Mouse (Mus musculus) G1E (cell line): Measurements from ENCODE around the gene Mmp24.

Source experiments
- CTCF ChIP-seq: IDR thresholded peaks from 2 replicates; pipeline ENCODE4 v1.5.1; 2012; ENCODE audit warnings: low read depth, low read length, inconsistent platforms, mixed read lengths
- GATA1 ChIP-seq: IDR thresholded peaks from 2 replicates; pipeline ENCODE4 v1.6.1; 2012; ENCODE audit warnings: borderline replicate concordance, low read length, inconsistent platforms, mixed read lengths
- GATA2 ChIP-seq: IDR thresholded peaks from 2 replicates; pipeline ENCODE4 v1.6.1; 2012; ENCODE audit warnings: low read depth, low read length, inconsistent platforms, borderline replicate concordance
- POLR2AphosphoS5 ChIP-seq: IDR thresholded peaks from 2 replicates; pipeline ENCODE4 v1.6.1; 2012; ENCODE audit warnings: low read depth, low read length, inconsistent platforms; ENCODE audit not compliant: insufficient replicate concordance
- TAL1 ChIP-seq: conservative IDR thresholded peaks from 2 replicates; pipeline ENCODE4 v1.6.1; 2012; ENCODE audit warnings: low read depth, low read length, inconsistent platforms, mixed read lengths

DNA sequence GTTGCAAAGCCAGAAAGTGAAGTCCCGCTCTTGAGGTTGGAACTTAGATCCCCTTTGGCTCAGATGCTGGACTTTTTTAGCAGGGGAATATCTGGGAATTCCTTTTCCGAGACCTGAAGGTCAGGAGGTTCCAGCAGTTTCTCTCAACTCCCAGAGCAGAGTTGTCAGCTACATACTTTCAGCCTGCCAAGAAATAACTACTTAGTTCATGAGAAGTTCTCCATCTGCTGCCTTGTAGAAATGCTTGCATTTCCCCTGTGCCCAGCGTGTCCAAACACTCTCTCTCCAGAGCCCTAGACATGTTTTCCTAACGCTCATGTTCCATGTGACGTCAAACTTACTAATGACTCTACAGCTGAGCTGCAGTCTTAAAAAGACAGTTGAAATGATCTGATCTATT is 40.1 kb upstream of the Mmp24 start:
- TF ChIP-seq CTCF: no peak
- no peak for TF ChIP-seq POLR2AphosphoS5
- no peak for TF ChIP-seq TAL1
- TF ChIP-seq GATA1: no peak
- TF ChIP-seq GATA2: no peak
